Mouse (Mus musculus) ovary, postnatal 36 days (tissue): ENCODE measurements around the gene Ankrd6.

Experiments
- DNase-seq: peaks from one replicate; pipeline ENCODE4 v3.0.0; 2022; ENCODE audit warnings: low spot score, mixed read lengths

The Ankrd6 gene

GRCm38 (mm10) chr4:32860184-32860965 lies 90.3 kb downstream of the Ankrd6 start:
- no peak for DNase-seq

- no peak for DNase-seq
Measured at GRCm38 (mm10) chr4:32855580-32855979, 95.1 kb downstream of the Ankrd6 start.

- no peak for DNase-seq
Measured at GRCm38 (mm10) chr4:32854956-32855355, 95.7 kb downstream of the Ankrd6 start.

GRCm38 (mm10) chr4:32853609-32854188 lies 96.9 kb downstream of the Ankrd6 start:
- DNase-seq, result no peak

GRCm38 (mm10) chr4:32852819-32853218 lies 97.8 kb downstream of the Ankrd6 start:
- no peak for DNase-seq

- DNase-seq, result no peak
Measured at GRCm38 (mm10) chr4:32852294-32852693, 98.3 kb downstream of the Ankrd6 start.

- no peak for DNase-seq
Measured at GRCm38 (mm10) chr4:32838401-32838800, 112.2 kb downstream of the Ankrd6 start.

- DNase-seq, result no peak
Measured at GRCm38 (mm10) chr4:32836071-32836470, 114.6 kb downstream of the Ankrd6 start.

GRCm38 (mm10) chr4:32834541-32834940 lies 116.1 kb downstream of the Ankrd6 start:
- DNase-seq, result no peak

GRCm38 (mm10) chr4:32833494-32834282 lies 117.0 kb downstream of the Ankrd6 start:
- no peak for DNase-seq

GRCm38 (mm10) chr4:32829316-32829715 lies 121.3 kb downstream of the Ankrd6 start:
- DNase-seq, result no peak

- no peak for DNase-seq
Measured at GRCm38 (mm10) chr4:32828385-32829077, 122.1 kb downstream of the Ankrd6 start.

GRCm38 (mm10) chr4:32826925-32827324 lies 123.7 kb downstream of the Ankrd6 start:
- peak; percentile 12 for DNase-seq

GRCm38 (mm10) chr4:32824254-32824653 lies 126.4 kb downstream of the Ankrd6 start:
- DNase-seq, result no peak

GRCm38 (mm10) chr4:32820676-32821075 lies 130.0 kb downstream of the Ankrd6 start:
- no peak for DNase-seq

GRCm38 (mm10) chr4:32817478-32817877 lies 133.2 kb downstream of the Ankrd6 start:
- no peak for DNase-seq

- no peak for DNase-seq
Measured at GRCm38 (mm10) chr4:32800577-32801170, 150.0 kb downstream of the Ankrd6 start.

- DNase-seq, result peak; percentile 81
Measured at GRCm38 (mm10) chr4:32799966-32800576, 150.6 kb downstream of the Ankrd6 start, which contains the start of gene Lyrm2. Lyrm2 (plus strand) TSS chr4:32800253.

- DNase-seq, result no peak
Measured at GRCm38 (mm10) chr4:32798976-32799375, 151.7 kb downstream of the Ankrd6 start.

GRCm38 (mm10) chr4:32789020-32789419 lies 161.6 kb downstream of the Ankrd6 start:
- no peak for DNase-seq

GRCm38 (mm10) chr4:32787110-32787509 lies 163.5 kb downstream of the Ankrd6 start:
- DNase-seq, result no peak
